Mouse (Mus musculus): ENCODE results near the gene Rims1. TPM values are rescaled to one million over a fixed set of nuclear protein-coding genes. Genes with fewer than 3 reads are reported as not detected.

Gene Rims1
- polyA plus RNA-seq, 1 experiment, result not detected

- TF ChIP-seq FLI1 (IDR thresholded peaks at IDR 0.05; ENCODE audit: low read length) (no peak), GATA1 (IDR thresholded peaks at IDR 0.05; ENCODE audit: borderline replicate concordance, low read length) (no peak)
- H3K4me1 ChIP-seq, result no peaks in the 10 kb centered on the region
- H3K4me3 ChIP-seq (replicated peaks), result no peak overlapping the region
- no peaks in the 10 kb centered on the region for H3K27me3 ChIP-seq (replicated peaks)
- no peaks in the 10 kb centered on the region for H3K36me3 ChIP-seq (replicated peaks; ENCODE audit: low read length)
- no peaks in the 10 kb centered on the region for H3K9me3 ChIP-seq
Measured at GRCm38 (mm10) chr1:22645257-22645656, 160.5 kb downstream of the Rims1 start.

GRCm38 (mm10) chr1:22640568-22640967 lies 165.2 kb downstream of the Rims1 start:
- Histone ChIP-seq H3K4me3 (replicated peaks) (no peak overlapping the region), H3K36me3 (replicated peaks; ENCODE audit: low read length) (no peaks in the 10 kb centered on the region), H3K9me3 (no peaks in the 10 kb centered on the region), H3K4me1 (no peaks in the 10 kb centered on the region), H3K27me3 (replicated peaks) (no peaks in the 10 kb centered on the region)
- no peak for TF ChIP-seq GATA1 (IDR thresholded peaks at IDR 0.05; ENCODE audit: borderline replicate concordance, low read length)
- TF ChIP-seq FLI1 (IDR thresholded peaks at IDR 0.05; ENCODE audit: low read length), result no peak

GRCm38 (mm10) chr1:22639702-22640101 lies 166.1 kb downstream of the Rims1 start:
- TF ChIP-seq GATA1 (IDR thresholded peaks at IDR 0.05; ENCODE audit: borderline replicate concordance, low read length) (no peak), FLI1 (IDR thresholded peaks at IDR 0.05; ENCODE audit: low read length) (no peak)
- Histone ChIP-seq H3K9me3 (no peaks in the 10 kb centered on the region), H3K27me3 (replicated peaks) (no peaks in the 10 kb centered on the region)

GRCm38 (mm10) chr1:22633871-22634270 lies 171.9 kb downstream of the Rims1 start:
- Histone ChIP-seq H3K27me3 (replicated peaks) (no peaks in the 10 kb centered on the region), H3K9me3 (0 out of 2 replicates have a peak, but pooled peaks cover 3% of the 10 kb centered on the region), H3K4me1 (no peaks in the 10 kb centered on the region), H3K36me3 (replicated peaks; ENCODE audit: low read length) (no peaks in the 10 kb centered on the region), H3K4me3 (replicated peaks) (no peak overlapping the region)
- TF ChIP-seq FLI1 (IDR thresholded peaks at IDR 0.05; ENCODE audit: low read length) (no peak), GATA1 (IDR thresholded peaks at IDR 0.05; ENCODE audit: borderline replicate concordance, low read length) (no peak)

More at GRCm38 (mm10) chr1:22639702-22640101, 166.1 kb downstream of the Rims1 start:
- H3K36me3 ChIP-seq (replicated peaks; ENCODE audit: low read length), result no peaks in the 10 kb centered on the region
- no peak overlapping the region for H3K4me3 ChIP-seq (replicated peaks)
- no peaks in the 10 kb centered on the region for H3K4me1 ChIP-seq

- TF ChIP-seq FLI1 (IDR thresholded peaks at IDR 0.05; ENCODE audit: low read length) (no peak), GATA1 (IDR thresholded peaks at IDR 0.05; ENCODE audit: borderline replicate concordance, low read length) (no peak)
- H3K4me3 ChIP-seq (replicated peaks), result no peak overlapping the region
- H3K9me3 ChIP-seq, result 0 out of 2 replicates have a peak, but pooled peaks cover 3% of the 10 kb centered on the region
- no peaks in the 10 kb centered on the region for H3K4me1 ChIP-seq
- no peaks in the 10 kb centered on the region for H3K36me3 ChIP-seq (replicated peaks; ENCODE audit: low read length)
- H3K27me3 ChIP-seq (replicated peaks), result no peaks in the 10 kb centered on the region
Measured at GRCm38 (mm10) chr1:22632551-22632950, 173.2 kb downstream of the Rims1 start.

- Histone ChIP-seq H3K27me3 (replicated peaks) (no peaks in the 10 kb centered on the region), H3K4me3 (replicated peaks) (no peak overlapping the region), H3K9me3 (0 out of 2 replicates have a peak, but pooled peaks cover 3% of the 10 kb centered on the region), H3K36me3 (replicated peaks; ENCODE audit: low read length) (no peaks in the 10 kb centered on the region), H3K4me1 (no peaks in the 10 kb centered on the region)
- TF ChIP-seq FLI1 (IDR thresholded peaks at IDR 0.05; ENCODE audit: low read length) (no peak), GATA1 (IDR thresholded peaks at IDR 0.05; ENCODE audit: borderline replicate concordance, low read length) (no peak)
Measured at GRCm38 (mm10) chr1:22631991-22632390, 173.8 kb downstream of the Rims1 start.

GRCm38 (mm10) chr1:22629011-22629410 lies 176.8 kb downstream of the Rims1 start:
- no peaks in the 10 kb centered on the region for H3K27me3 ChIP-seq (replicated peaks)
- H3K4me1 ChIP-seq, result no peaks in the 10 kb centered on the region
- 0 out of 2 replicates have a peak, but pooled peaks cover 3% of the 10 kb centered on the region for H3K9me3 ChIP-seq
- TF ChIP-seq FLI1 (IDR thresholded peaks at IDR 0.05; ENCODE audit: low read length) (no peak), GATA1 (IDR thresholded peaks at IDR 0.05; ENCODE audit: borderline replicate concordance, low read length) (no peak)
- no peaks in the 10 kb centered on the region for H3K36me3 ChIP-seq (replicated peaks; ENCODE audit: low read length)
- H3K4me3 ChIP-seq (replicated peaks), result no peak overlapping the region

- no peak overlapping the region for H3K4me3 ChIP-seq (replicated peaks)
- no peaks in the 10 kb centered on the region for H3K36me3 ChIP-seq (replicated peaks; ENCODE audit: low read length)
- H3K27me3 ChIP-seq (replicated peaks), result no peaks in the 10 kb centered on the region
- no peaks in the 10 kb centered on the region for H3K4me1 ChIP-seq
- no peak for TF ChIP-seq FLI1 (IDR thresholded peaks at IDR 0.05; ENCODE audit: low read length)
- no peak for TF ChIP-seq GATA1 (IDR thresholded peaks at IDR 0.05; ENCODE audit: borderline replicate concordance, low read length)
- H3K9me3 ChIP-seq, result peaks cover 3% of the 10 kb centered on the region; the same call in 1 of the 2 replicates
Measured at GRCm38 (mm10) chr1:22627013-22627412, 178.8 kb downstream of the Rims1 start.

GRCm38 (mm10) chr1:22626295-22626694 lies 179.5 kb downstream of the Rims1 start:
- peaks cover 3% of the 10 kb centered on the region; the same call in 1 of the 2 replicates for H3K9me3 ChIP-seq
- H3K36me3 ChIP-seq (replicated peaks; ENCODE audit: low read length), result no peaks in the 10 kb centered on the region
- no peak overlapping the region for H3K4me3 ChIP-seq (replicated peaks)
- no peak for TF ChIP-seq FLI1 (IDR thresholded peaks at IDR 0.05; ENCODE audit: low read length)
- H3K4me1 ChIP-seq, result no peaks in the 10 kb centered on the region
- H3K27me3 ChIP-seq (replicated peaks), result no peaks in the 10 kb centered on the region

- Histone ChIP-seq H3K27me3 (replicated peaks) (no peaks in the 10 kb centered on the region), H3K9me3 (peaks cover 17% of the 10 kb centered on the region), H3K4me3 (replicated peaks) (no peak overlapping the region), H3K4me1 (no peaks in the 10 kb centered on the region), H3K36me3 (replicated peaks; ENCODE audit: low read length) (no peaks in the 10 kb centered on the region)
- TF ChIP-seq GATA1 (IDR thresholded peaks at IDR 0.05; ENCODE audit: borderline replicate concordance, low read length), result no peak
- no peak for TF ChIP-seq FLI1 (IDR thresholded peaks at IDR 0.05; ENCODE audit: low read length)
Measured at GRCm38 (mm10) chr1:22620827-22621226, 185.0 kb downstream of the Rims1 start.

- H3K36me3 ChIP-seq (replicated peaks; ENCODE audit: low read length), result no peaks in the 10 kb centered on the region
- peaks cover 14% of the 10 kb centered on the region for H3K9me3 ChIP-seq
- TF ChIP-seq GATA1 (IDR thresholded peaks at IDR 0.05; ENCODE audit: borderline replicate concordance, low read length) (no peak), FLI1 (IDR thresholded peaks at IDR 0.05; ENCODE audit: low read length) (no peak)
- H3K4me3 ChIP-seq (replicated peaks), result no peak overlapping the region
- no peaks in the 10 kb centered on the region for H3K4me1 ChIP-seq
- H3K27me3 ChIP-seq (replicated peaks), result no peaks in the 10 kb centered on the region
Measured at GRCm38 (mm10) chr1:22615601-22616000, 190.2 kb downstream of the Rims1 start.
